Mouse (Mus musculus) adrenal gland, postnatal 36 days (tissue): ENCODE measurements around the gene Extl1. TPM values are rescaled to one million over a fixed set of nuclear protein-coding genes. Genes with fewer than 3 reads are reported as not detected.
A peak's percentile ranks its signal among the peaks of the same experiment; 100 is the strongest.
"Not testable (repeated sequence)": the region's sequence is repeated elsewhere in the genome, so short reads cannot be mapped to it uniquely, and the experiment has no call there.

Experiments
- DNase-seq, 2 experiments: peaks; one replicate each; pipeline ENCODE4 v3.0.0; 2021; ENCODE audit warnings: mixed read lengths in 1 of 2
- long read RNA-seq, 2 experiments: library from polyadenylated mRNA; stranded (forward); transcript quantifications; one replicate each; pipeline ENCODE4 v2.0.0; 2021; ENCODE audit warnings: borderline sequencing depth in 2 of 2
- total RNA-seq, 2 experiments: library from RNA; stranded (reverse); gene quantifications; 2 replicates each; pipeline ENCODE4 v1.2.3; 2021

Extl1 gene
- total RNA-seq = 1 to 10 TPM; 1.7 to 2.3 TPM
- long read RNA-seq, experiment 1, full-length matches to known transcripts = 3 of 5 reads
- long read RNA-seq, experiment 1, partial matches to known transcripts = 2 of 5 reads
- long read RNA-seq, experiment 1, other reads (novel, unspliced or antisense) = 0 of 5 reads
- long read RNA-seq, experiment 2, partial matches to known transcripts = 1 of 1 reads
- long read RNA-seq, experiment 2, other reads (novel, unspliced or antisense) = 0 of 1 reads

- not testable (repeated sequence) for DNase-seq
Measured at GRCm38 (mm10) chr4:134383750-134384149, at the start of gene Extl1. Extl1 (minus strand) TSS chr4:134383850.

- DNase-seq = no peak
Measured at GRCm38 (mm10) chr4:134432686-134433360, 49.2 kb upstream of the Extl1 start.

GRCm38 (mm10) chr4:134430381-134431004 is 46.8 kb upstream of the Extl1 start:
- no peak for DNase-seq

- no peak for DNase-seq
Measured at GRCm38 (mm10) chr4:134425088-134425487, 41.4 kb upstream of the Extl1 start.

- DNase-seq = no peak
Measured at GRCm38 (mm10) chr4:134423949-134424348, 40.3 kb upstream of the Extl1 start.

- DNase-seq = no peak
Measured at GRCm38 (mm10) chr4:134421971-134422370, 38.3 kb upstream of the Extl1 start.

GRCm38 (mm10) chr4:134417111-134417510 is 33.5 kb upstream of the Extl1 start:
- peak; percentile 50 to 67 for DNase-seq

GRCm38 (mm10) chr4:134416602-134417001 is 33.0 kb upstream of the Extl1 start:
- DNase-seq = no peak

GRCm38 (mm10) chr4:134416177-134416576 is 32.5 kb upstream of the Extl1 start:
- DNase-seq = no peak

- DNase-seq = no peak
Measured at GRCm38 (mm10) chr4:134409286-134409685, 25.6 kb upstream of the Extl1 start.

- no peak for DNase-seq
Measured at GRCm38 (mm10) chr4:134403721-134404120, 20.1 kb upstream of the Extl1 start.

GRCm38 (mm10) chr4:134402571-134403262 is 19.1 kb upstream of the Extl1 start:
- DNase-seq = peak in 1 of 2 experiments; percentile 39

- DNase-seq = no peak
Measured at GRCm38 (mm10) chr4:134401856-134402570, 18.4 kb upstream of the Extl1 start.

- peak; percentile 47 to 79 for DNase-seq
Measured at GRCm38 (mm10) chr4:134401181-134401661, 17.6 kb upstream of the Extl1 start.

GRCm38 (mm10) chr4:134400206-134400605 is 16.6 kb upstream of the Extl1 start:
- no peak for DNase-seq

GRCm38 (mm10) chr4:134397732-134398131 is 14.1 kb upstream of the Extl1 start:
- DNase-seq = no peak

GRCm38 (mm10) chr4:134397121-134397520 is 13.5 kb upstream of the Extl1 start:
- DNase-seq = peak; percentile 46 to 79

GRCm38 (mm10) chr4:134395977-134396825 is 12.6 kb upstream of the Extl1 start, which contains the start of gene Pafah2:
Pafah2 (plus strand) TSS chr4:134396320.
- DNase-seq = peak; percentile 89 to 94

GRCm38 (mm10) chr4:134395142-134395541 is 11.5 kb upstream of the Extl1 start:
- DNase-seq = no peak

- no peak for DNase-seq
Measured at GRCm38 (mm10) chr4:134393026-134393425, 9.4 kb upstream of the Extl1 start.

GRCm38 (mm10) chr4:134392595-134392994 is 8.9 kb upstream of the Extl1 start:
- peak in 1 of 2 experiments; percentile 41 for DNase-seq
